Mouse (Mus musculus) fat pad, adult 2 months (tissue): ENCODE results near the gene Capn6.

Experiments
- DNase-seq: peaks from one replicate; pipeline ENCODE4 v3.0.0-alpha.2; 2011; ENCODE audit warnings: low read depth, low spot score; ENCODE audit errors: extremely low read depth

Gene Capn6

DNA sequence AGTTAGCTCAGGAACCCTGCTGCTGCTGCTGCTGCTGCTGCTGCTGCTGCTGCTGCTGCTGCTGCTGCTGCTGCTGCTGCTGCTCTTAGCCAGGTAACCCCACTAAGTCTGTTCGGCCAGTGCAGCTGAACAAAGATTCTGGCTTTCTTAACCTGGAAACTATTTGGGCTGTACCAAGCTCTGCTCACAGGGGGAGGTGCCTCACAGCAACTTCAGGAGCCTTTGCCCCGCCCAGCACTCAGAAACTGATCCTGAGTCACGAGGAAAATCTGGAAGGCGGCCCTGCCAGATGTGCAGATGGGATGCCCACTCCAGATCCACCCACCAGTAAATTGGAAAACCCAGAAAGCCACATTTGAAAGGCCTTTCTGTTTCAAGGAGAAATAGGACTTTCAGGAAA, at the start of gene Capn6:
Gene Capn6 (minus strand): TSS at position 203 of the 400 bp plus-strand sequence.
- no peak for DNase-seq

DNA sequence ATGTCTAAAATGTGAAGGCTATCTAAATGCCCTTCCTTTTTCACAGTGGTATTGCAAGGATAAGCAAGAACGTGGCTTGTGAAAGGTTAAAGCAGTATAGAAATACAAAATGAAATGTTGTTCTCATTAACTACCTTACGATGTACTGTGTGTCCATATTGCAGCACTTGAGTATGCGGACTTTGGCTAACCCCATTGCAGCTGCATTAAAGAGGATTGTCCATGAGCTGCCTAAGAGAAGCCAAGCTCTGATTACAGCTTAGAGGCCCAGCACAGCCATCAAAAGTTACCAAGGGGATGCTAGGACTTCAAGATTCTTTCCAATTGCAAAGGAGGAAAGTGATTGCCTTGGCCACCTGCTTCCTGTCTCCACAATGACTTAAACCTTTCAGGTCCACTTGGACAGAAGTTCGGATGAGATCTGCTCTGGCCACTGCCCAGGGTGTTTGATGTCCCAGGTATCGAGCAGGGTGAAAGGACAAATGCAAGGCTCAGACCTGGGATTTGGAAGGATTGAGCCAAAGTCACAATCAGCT, 40.0 kb upstream of the Capn6 start:
- DNase-seq = no peak

DNA sequence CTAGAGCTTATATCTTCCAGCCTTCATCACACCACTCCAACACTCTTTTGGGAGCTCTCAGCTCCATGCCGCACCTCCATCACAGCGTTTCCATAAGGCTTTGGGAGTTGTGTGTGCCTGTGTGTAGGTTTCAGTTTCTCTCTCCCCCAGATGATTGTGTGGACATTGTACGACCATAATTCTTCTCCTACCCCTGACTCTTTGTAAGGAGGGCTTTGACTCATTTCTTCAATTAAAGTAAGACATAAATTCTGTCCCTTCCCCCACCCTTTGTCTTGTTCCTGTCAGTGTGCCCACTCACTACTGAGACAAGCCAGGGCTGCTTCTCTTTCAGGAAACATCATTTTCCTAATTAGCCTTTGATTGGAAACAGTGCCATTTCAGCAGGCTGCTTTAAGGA, 24.1 kb upstream of the Capn6 start:
- DNase-seq = no peak

DNA sequence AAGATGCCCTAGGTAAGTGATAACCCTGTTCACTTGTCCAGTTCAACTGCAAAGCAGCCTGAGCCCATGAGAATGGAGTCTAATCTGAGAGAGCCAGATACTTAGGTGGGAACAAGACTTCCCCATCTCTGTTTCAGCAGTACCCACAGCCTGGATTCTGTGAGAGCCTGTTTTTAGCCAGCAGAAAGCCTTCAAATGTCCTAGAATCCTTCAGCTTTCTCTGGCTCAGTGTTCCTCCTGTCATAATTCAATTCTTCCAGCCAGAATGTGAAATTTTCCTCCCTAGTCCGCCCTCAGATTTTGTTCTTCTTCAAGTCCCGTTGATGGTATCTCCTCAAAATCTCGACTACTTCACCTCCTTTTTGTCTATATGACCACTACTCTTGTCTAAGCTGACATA, 22.8 kb upstream of the Capn6 start:
- no peak for DNase-seq

DNA sequence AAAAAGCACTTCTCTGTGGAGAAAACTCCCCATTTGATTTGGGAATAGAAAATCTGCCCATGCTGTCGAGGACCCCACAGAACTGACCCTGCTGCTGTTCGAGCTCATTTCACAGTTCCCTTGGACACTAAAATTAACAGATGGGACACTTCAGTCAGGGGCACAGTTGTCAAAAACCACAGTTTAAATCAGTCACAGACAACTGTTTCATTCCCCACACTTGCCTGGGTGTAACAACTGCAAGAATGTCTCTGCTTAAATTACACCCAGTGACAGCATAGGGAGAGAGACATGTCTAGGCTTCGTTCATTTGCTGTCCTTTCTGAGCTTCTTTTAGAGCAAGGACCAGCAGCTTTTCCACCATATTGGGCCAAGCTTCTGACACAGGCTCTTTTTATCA, 19.4 kb upstream of the Capn6 start:
- DNase-seq = no peak

DNA sequence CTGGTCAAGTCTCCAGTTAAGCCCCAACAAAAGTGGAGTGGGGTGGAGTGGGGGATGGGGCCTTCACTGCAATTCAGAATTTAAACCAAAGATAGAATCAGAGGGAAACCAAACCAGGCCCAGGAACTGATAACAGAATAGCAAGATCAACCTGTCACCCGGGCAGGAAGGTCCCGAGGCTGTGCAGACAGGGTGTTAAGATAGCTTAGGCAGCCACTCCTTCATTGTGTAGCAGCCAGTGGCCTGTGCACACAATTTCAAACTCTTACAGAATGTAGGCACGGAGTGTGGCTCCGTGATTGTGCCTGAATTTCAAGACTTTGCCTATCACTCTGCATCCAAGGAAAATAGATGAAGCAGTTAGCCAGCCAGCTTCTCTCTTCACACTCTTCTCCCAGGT, 693 bp downstream of the Capn6 start:
- DNase-seq = no peak

DNA sequence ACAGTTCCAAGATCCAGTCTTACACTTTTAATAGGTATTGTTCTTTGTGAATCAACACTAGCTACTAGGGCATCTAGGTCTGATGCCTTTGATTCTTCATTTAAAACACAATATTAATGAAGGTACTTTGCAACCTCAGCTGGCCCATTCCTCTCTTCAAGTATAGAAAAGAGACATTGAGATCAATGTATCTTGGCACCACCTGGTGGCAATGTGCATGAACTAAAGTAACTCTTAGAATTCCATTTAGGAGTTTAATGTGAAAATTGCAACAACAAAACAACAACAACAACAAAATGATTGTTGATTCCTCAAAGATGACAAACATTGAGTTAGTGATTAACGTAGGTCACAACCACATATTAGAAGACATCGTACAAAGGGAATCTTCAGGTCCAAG, 8.3 kb downstream of the Capn6 start:
- DNase-seq = no peak

DNA sequence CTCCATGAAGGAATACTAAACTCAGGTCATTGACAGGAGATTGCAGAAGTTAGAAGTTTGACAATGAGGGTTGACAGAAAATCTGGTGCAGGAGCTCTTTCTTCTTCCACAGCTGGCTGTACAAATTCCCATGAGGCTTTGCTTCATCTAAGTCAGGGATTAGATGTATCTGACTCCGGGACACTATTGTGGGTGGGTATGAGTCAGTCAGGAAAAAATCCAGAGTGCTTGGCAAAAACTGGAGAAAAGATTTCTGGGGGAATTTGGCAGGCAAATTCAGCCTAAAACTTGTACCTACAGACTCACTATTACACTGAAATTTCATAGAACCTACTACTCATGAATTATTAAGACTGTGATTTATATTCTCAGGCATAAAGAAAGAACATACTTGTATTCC, 11.3 kb downstream of the Capn6 start:
- DNase-seq = no peak

DNA sequence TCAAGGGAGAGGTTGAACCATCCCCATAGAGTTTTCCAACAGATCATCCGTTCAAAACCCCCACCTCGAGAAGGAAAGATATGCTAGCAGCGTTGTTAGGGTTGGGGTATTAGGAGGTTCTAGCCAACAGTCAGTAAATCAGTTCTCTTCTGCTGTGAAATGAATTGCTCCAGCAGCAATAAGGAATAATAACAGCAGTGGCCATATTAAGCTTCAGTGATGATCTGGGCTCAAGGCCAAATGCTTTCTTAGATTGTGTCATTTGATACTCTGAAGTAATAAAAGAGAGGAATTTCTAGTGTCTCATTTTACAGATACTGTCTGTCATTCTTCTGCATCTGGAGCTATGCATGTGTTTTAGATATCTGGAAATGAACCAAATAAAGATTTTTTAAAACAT, 64.7 kb downstream of the Capn6 start:
- DNase-seq = no peak
